Mouse (Mus musculus) embryo, embryonic 10.5 days (tissue): ENCODE measurements at regions not wholly inside any gene's neighbourhood (a gene's known extent, or its start where the extent isn't known, plus 50 kb on each side); places are given as distances from the start of the nearest gene placed in this dataset.

Experiments used
- DNase-seq: peaks from one replicate; pipeline ENCODE4 v3.0.0-alpha.2; 2015; ENCODE audit warnings: low spot score

GRCm38 (mm10) chr13:100892647-100893071 is 59.4 kb upstream of the Slc30a5 start:
- no peak for DNase-seq

- DNase-seq, result peak; percentile 86
Measured at GRCm38 (mm10) chr13:100892204-100892603, 59.0 kb upstream of the Slc30a5 start.

- DNase-seq, result no peak
Measured at GRCm38 (mm10) chr13:100890457-100890856, 57.2 kb upstream of the Slc30a5 start.

GRCm38 (mm10) chr13:100888481-100888880 is 55.3 kb upstream of the Slc30a5 start:
- DNase-seq, result no peak

- DNase-seq, result no peak
Measured at GRCm38 (mm10) chr13:100883711-100884110, 50.5 kb upstream of the Slc30a5 start.
